Mouse (Mus musculus): ENCODE measurements around the gene Creld1.

DNA sequence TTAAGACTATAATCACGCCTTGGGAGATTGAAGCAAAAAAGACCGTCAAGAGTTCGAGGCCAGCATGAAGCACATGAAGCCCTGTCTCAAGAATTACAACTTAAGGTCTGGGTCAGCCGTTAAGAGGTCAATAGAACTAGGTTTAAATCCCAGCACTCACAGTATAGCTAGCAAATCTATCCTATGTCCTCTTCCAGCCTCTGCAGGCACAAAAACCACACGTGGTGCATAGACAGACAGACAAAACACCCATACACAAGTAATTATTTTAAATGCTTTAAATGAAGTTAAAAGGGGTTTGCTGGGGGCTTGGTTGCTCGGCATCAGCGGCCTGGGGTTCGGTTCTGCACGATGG lies 41.0 kb upstream of the Creld1 start:
- no peak for TF ChIP-seq CTCF (IDR thresholded peaks at IDR 0.05; ENCODE audit: borderline replicate concordance, insufficient read depth, low read length)
- TF ChIP-seq POLR2A (IDR thresholded peaks at IDR 0.05; ENCODE audit: low read depth, low read length), result no peak
